In the genomic region with DNA sequence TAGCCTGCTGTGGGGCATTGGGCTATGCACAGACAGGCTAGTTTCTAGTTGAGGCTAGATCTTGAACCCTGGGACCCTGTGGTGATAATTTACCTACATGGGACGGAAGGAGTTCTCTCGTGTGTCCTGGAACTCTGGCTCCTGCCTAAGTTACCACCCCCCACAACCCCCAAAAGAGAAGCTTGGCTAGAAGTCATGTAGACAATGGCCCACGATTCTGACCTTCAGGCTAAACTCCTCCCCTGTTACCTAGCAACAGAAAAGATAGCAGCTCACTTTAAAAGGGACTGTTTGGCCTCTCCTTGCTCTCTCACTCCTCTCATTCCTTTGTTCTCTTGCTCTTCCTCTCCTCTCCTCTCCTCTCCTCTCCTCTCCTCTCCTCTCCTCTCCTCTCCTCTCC, we compare ENCODE assay signal across 20 mouse cellular contexts.
A peak's percentile ranks its signal among the peaks of the same experiment; 100 is the strongest.
DNase-seq lines count a peak whose midpoint lies in the region; ATAC-seq and TF ChIP-seq lines count a peak whose summit lies in the region.
"Had no signal": no experiment of that assay in that cellular context is flagged by ENCODE, and none has a peak within 500 bp of the region (broad histone marks: within the 10 kb centered on the region; RNA-seq: fewer than 3 reads in every experiment).

No protein-coding gene starts in this region.

- H3K27me3 ChIP-seq in kidney, adult 2 months (replicated peaks; ENCODE audit: control insufficient read depth, insufficient read depth, low read length) = no peaks in the 10 kb centered on the region
- H3K27me3 ChIP-seq in stomach, embryonic 14.5 days (ENCODE audit: control insufficient read depth, insufficient read depth, low read length) = no peaks in the 10 kb centered on the region
- no peaks in the 10 kb centered on the region for H3K27me3 ChIP-seq in stomach, postnatal 0 days (ENCODE audit: control insufficient read depth, insufficient read depth, low read length)
- H3K27me3 ChIP-seq in stomach, embryonic 15.5 days (replicated peaks) = 0 out of 2 replicates have a peak, but pooled peaks cover 2% of the 10 kb centered on the region

- TF ChIP-seq CTCF in gastrocnemius, adult 2 months (IDR thresholded peaks at IDR 0.05) = no peak
- TF ChIP-seq CTCF in kidney, adult 2 months (conservative IDR thresholded peaks at IDR 0.05; ENCODE audit: insufficient read depth, insufficient read length, low read depth, low read length) = no peak
- no peak for TF ChIP-seq CTCF in stomach, postnatal 0 days (IDR thresholded peaks at IDR 0.05; ENCODE audit: low read depth)

- no peak for TF ChIP-seq EP300 in stomach, postnatal 0 days (optimal IDR thresholded peaks at IDR 0.05)

- H3K9ac ChIP-seq in stomach, embryonic 14.5 days (replicated peaks; ENCODE audit: low read depth, low read length) = no peak overlapping the region
- H3K9ac ChIP-seq in stomach, postnatal 0 days (ENCODE audit: low read length) = no peak overlapping the region
- no peak overlapping the region for H3K9ac ChIP-seq in stomach, embryonic 15.5 days
- H3K9ac ChIP-seq: liver, embryonic 14.5 days; midbrain, embryonic 12.5 days; neural tube, embryonic 15.5 days had no signal

- 36% methylated on average over 3 of the region's 3 CpGs for WGBS in kidney, adult 2 months
- 36% methylated on average over 3 of the region's 3 CpGs for WGBS in stomach, embryonic 14.5 days
- WGBS in stomach, postnatal 0 days = 46% methylated on average over 3 of the region's 3 CpGs
- WGBS in stomach, embryonic 15.5 days = 46% methylated on average over 3 of the region's 3 CpGs

- no peaks in the 10 kb centered on the region for H3K9me3 ChIP-seq in stomach, embryonic 14.5 days (ENCODE audit: control insufficient read depth, low read depth, low read length)
- no peaks in the 10 kb centered on the region for H3K9me3 ChIP-seq in stomach, postnatal 0 days (ENCODE audit: control insufficient read depth, low read length)
- H3K9me3 ChIP-seq in stomach, embryonic 15.5 days = no peaks in the 10 kb centered on the region
- H3K9me3 ChIP-seq: midbrain, embryonic 12.5 days; neural tube, embryonic 15.5 days had no signal

- intact Hi-C loops in gastrocnemius, adult 2 months (cut with DNase I) = no loop called here

- no peaks in the 10 kb centered on the region for H3K36me3 ChIP-seq in kidney, adult 2 months (ENCODE audit: control insufficient read depth, insufficient read depth, low read length)
- H3K36me3 ChIP-seq in stomach, embryonic 14.5 days (ENCODE audit: control insufficient read depth, insufficient read depth, low read length) = no peaks in the 10 kb centered on the region
- no peaks in the 10 kb centered on the region for H3K36me3 ChIP-seq in stomach, postnatal 0 days (ENCODE audit: control insufficient read depth, insufficient read depth, low read length)
- H3K36me3 ChIP-seq in stomach, embryonic 15.5 days = no peaks in the 10 kb centered on the region
- H3K36me3 ChIP-seq: midbrain, embryonic 12.5 days; neural tube, embryonic 15.5 days had no signal

- H3K4me3 ChIP-seq in gastrocnemius, adult 2 months = peak overlapping the region; percentile 54
- no peak overlapping the region for H3K4me3 ChIP-seq in kidney, adult 2 months (ENCODE audit: insufficient read depth, low read depth, low read length)
- H3K4me3 ChIP-seq in stomach, embryonic 14.5 days (ENCODE audit: low read depth, low read length) = no peak overlapping the region
- no peak overlapping the region for H3K4me3 ChIP-seq in stomach, postnatal 0 days (ENCODE audit: low read depth, low read length)
- no peak overlapping the region for H3K4me3 ChIP-seq in stomach, embryonic 15.5 days (replicated peaks)
- H3K4me3 ChIP-seq: erythroblast, embryonic 14.5 days; midbrain, embryonic 12.5 days; myocyte; neural tube, embryonic 15.5 days had no signal

- no peak overlapping the region for H3K4me2 ChIP-seq in stomach, embryonic 14.5 days (replicated peaks; ENCODE audit: low read depth, low read length)
- no peak overlapping the region for H3K4me2 ChIP-seq in stomach, postnatal 0 days (replicated peaks; ENCODE audit: low read depth)
- H3K4me2 ChIP-seq in stomach, embryonic 15.5 days = no peak overlapping the region
- H3K4me2 ChIP-seq: midbrain, embryonic 12.5 days; neural tube, embryonic 15.5 days had no signal

- no peak for DNase-seq in gastrocnemius, adult 2 months
- DNase-seq in gastrocnemius, adult 18-20 months (ENCODE audit: low spot score) = no peak
- peak; percentile 42 for DNase-seq in kidney, adult 2 months
- no peak for DNase-seq in kidney, adult 9 months
- DNase-seq in stomach, postnatal 0 days (ENCODE audit: low spot score) = no peak
- no peak for DNase-seq in embryo, embryonic 10.5 days (ENCODE audit: low spot score)
- DNase-seq: adrenal gland, adult 2 months; cerebellum, postnatal 25 days; lung, postnatal 36 days; right cerebral cortex, postnatal 25 days; thymus, adult 2 months had no signal

- no peak for TF ChIP-seq POLR2A in kidney, adult 2 months (IDR thresholded peaks at IDR 0.05; ENCODE audit: low read depth, low read length)

- peaks cover 21% of the 10 kb centered on the region for H3K4me1 ChIP-seq in kidney, adult 2 months (ENCODE audit: control insufficient read depth, insufficient read depth, low read length)
- H3K4me1 ChIP-seq in stomach, embryonic 14.5 days (ENCODE audit: control insufficient read depth, insufficient read depth, low read length) = no peaks in the 10 kb centered on the region
- no peaks in the 10 kb centered on the region; the same call in 1 of the 2 replicates for H3K4me1 ChIP-seq in stomach, postnatal 0 days (replicated peaks; ENCODE audit: control insufficient read depth, insufficient read depth)
- H3K4me1 ChIP-seq in stomach, embryonic 15.5 days = peaks cover 3% of the 10 kb centered on the region; the same call in 1 of the 2 replicates

- H3K27ac ChIP-seq in gastrocnemius, adult 2 months = peak overlapping the region; percentile 35
- peak overlapping the region; percentile 93 for H3K27ac ChIP-seq in kidney, adult 2 months (ENCODE audit: insufficient read depth, low read depth, low read length)
- peak overlapping the region; percentile 15; the same call in 1 of the 2 replicates for H3K27ac ChIP-seq in stomach, embryonic 14.5 days (ENCODE audit: low read length)
- H3K27ac ChIP-seq in stomach, postnatal 0 days (replicated peaks) = no peak overlapping the region
- peak overlapping the region; percentile 73; the same call in 1 of the 2 replicates for H3K27ac ChIP-seq in stomach, embryonic 15.5 days
- H3K27ac ChIP-seq: liver, embryonic 14.5 days; midbrain, embryonic 12.5 days; neural tube, embryonic 15.5 days had no signal

- no peak for ATAC-seq in stomach, embryonic 14.5 days (ENCODE audit: insufficient number of reproducible peaks, insufficient read depth, low FRiP score, low read depth)
- ATAC-seq in stomach, postnatal 0 days (ENCODE audit: low FRiP score, low TSS enrichment) = no peak
- no peak for ATAC-seq in stomach, embryonic 15.5 days (ENCODE audit: insufficient read depth, low FRiP score, low read depth)
- ATAC-seq: CD4-positive, CD25-positive, alpha-beta regulatory T cell, adult 4 months; forebrain, embryonic 14.5 days had no signal
